Mouse (Mus musculus) embryonic facial prominence, embryonic 11.5 days (tissue): ENCODE results near the gene Ccdc32. TPM values are rescaled to one million over a fixed set of nuclear protein-coding genes. Genes with fewer than 3 reads are reported as not detected.
A peak's percentile ranks its signal among the peaks of the same experiment; 100 is the strongest.
"Not testable (repeated sequence)": the region's sequence is repeated elsewhere in the genome, so short reads cannot be mapped to it uniquely, and the experiment has no call there.

ENCODE experiments used
- ATAC-seq: fragments of 200-750 bp; cut with Nextera tagmentation; replicated peaks from 2 replicates; pipeline ENCODE4 v1.8.0; 2017; ENCODE audit warnings: low read depth; ENCODE audit not compliant: insufficient number of reproducible peaks, low FRiP score, low TSS enrichment
- DNase-seq: peaks from one replicate; pipeline ENCODE4 v3.0.0-alpha.2; 2015; ENCODE audit warnings: low spot score
- H3K27ac ChIP-seq: fragments of 300-500 bp; sonication (generic); replicated peaks from 2 replicates; pipeline ENCODE4 v1.5.1; 2014; ENCODE audit warnings: mild to moderate bottlenecking, low read depth, low read length, control low read depth
- H3K27me3 ChIP-seq: fragments of 300-500 bp; sonication (generic); 2 replicates; pipeline ENCODE4 v1.6.1; 2014; ENCODE audit warnings: mild to moderate bottlenecking, low read length, moderate library complexity, mixed read lengths; ENCODE audit not compliant: control insufficient read depth, insufficient read depth
- H3K36me3 ChIP-seq: fragments of 300-500 bp; sonication (generic); replicated peaks from 2 replicates; pipeline ENCODE4 v1.6.1; 2014; ENCODE audit warnings: low read depth, mild to moderate bottlenecking, low read length, moderate library complexity, mixed read lengths; ENCODE audit not compliant: control insufficient read depth, insufficient read depth
- H3K4me1 ChIP-seq: fragments of 300-500 bp; sonication (generic); 2 replicates; pipeline ENCODE4 v1.6.1; 2014; ENCODE audit warnings: low read length, mixed read lengths; ENCODE audit not compliant: control insufficient read depth, insufficient read depth
- H3K4me2 ChIP-seq: fragments of 300-500 bp; sonication (generic); 2 replicates; pipeline ENCODE4 v1.6.1; 2014; ENCODE audit warnings: low read depth, mild to moderate bottlenecking, control low read depth, low read length, moderate library complexity
- H3K4me3 ChIP-seq: fragments of 300-500 bp; sonication (generic); 2 replicates; pipeline ENCODE4 v1.5.1; 2014; ENCODE audit warnings: low read depth, low read length, control low read depth
- H3K9ac ChIP-seq: fragments of 300-500 bp; sonication (generic); replicated peaks from 2 replicates; pipeline ENCODE4 v1.6.1; 2014; ENCODE audit warnings: mild to moderate bottlenecking, control low read depth, low read length
- H3K9me3 ChIP-seq: fragments of 300-500 bp; sonication (generic); replicated peaks from 2 replicates; pipeline ENCODE4 v1.6.1; 2016; ENCODE audit warnings: mild to moderate bottlenecking, low read length, inconsistent platforms, mixed read lengths; ENCODE audit not compliant: control insufficient read depth
- WGBS: fragments of 180-500 bp; shearing (Covaris S2); extraction: QIAGEN DNeasy Blood & Tissue Kit; methylation state at CpG from one replicate; pipeline ENCODE4 v1.1.7; 2014; 5-methylcytosine and 5-hydroxymethylcytosine counted together
- polyA plus RNA-seq: library from polyadenylated mRNA; unstranded; fragments of >200 nt; fragmentation: Nextera tagmentation; extraction: Ambion mirVana; gene quantifications from 2 replicates; pipeline ENCODE4 v1.2.1, GENCODE M21; 2014

Gene Ccdc32
- polyA plus RNA-seq, 1 experiment from 2014 or later = 22.6 TPM

DNA sequence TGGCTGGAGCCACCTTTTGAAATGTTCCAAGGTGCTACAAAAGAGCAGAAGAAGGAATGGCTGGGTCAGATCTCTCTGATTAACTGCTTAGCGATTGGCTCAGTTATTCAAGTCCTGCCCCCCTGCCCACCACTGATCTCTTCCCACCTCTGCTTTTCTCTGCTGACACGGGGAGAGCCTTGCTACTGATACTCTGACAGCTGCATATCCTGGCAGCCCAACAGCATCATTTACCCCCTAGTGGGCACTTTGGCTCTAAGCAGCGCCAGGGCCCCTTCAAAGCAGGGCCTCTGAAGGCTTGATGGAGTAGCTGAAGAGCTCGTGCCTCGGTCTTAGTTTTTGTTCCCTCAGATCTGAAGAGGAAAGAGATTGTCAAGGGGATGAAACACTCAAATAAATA lies 10.1 kb downstream of the Ccdc32 start:
- H3K36me3 ChIP-seq = no peaks in the 10 kb centered on the region; the same call in 1 of the 2 replicates
- no peak overlapping the region; the same call in 1 of the 2 replicates for H3K4me2 ChIP-seq
- ATAC-seq (peak; percentile 59; the same call in 1 of the 2 replicates), DNase-seq (peak; percentile 19)
- H3K27me3 ChIP-seq = no peaks in the 10 kb centered on the region
- no peak overlapping the region; the same call in 1 of the 2 replicates for H3K4me3 ChIP-seq
- no peak overlapping the region for H3K27ac ChIP-seq
- H3K9ac ChIP-seq = no peak overlapping the region
- H3K4me1 ChIP-seq = no peaks in the 10 kb centered on the region; the same call in none of the 2 replicates
- WGBS = 12% methylated on average over 5 of the region's 5 CpGs
- H3K9me3 ChIP-seq = no peaks in the 10 kb centered on the region

DNA sequence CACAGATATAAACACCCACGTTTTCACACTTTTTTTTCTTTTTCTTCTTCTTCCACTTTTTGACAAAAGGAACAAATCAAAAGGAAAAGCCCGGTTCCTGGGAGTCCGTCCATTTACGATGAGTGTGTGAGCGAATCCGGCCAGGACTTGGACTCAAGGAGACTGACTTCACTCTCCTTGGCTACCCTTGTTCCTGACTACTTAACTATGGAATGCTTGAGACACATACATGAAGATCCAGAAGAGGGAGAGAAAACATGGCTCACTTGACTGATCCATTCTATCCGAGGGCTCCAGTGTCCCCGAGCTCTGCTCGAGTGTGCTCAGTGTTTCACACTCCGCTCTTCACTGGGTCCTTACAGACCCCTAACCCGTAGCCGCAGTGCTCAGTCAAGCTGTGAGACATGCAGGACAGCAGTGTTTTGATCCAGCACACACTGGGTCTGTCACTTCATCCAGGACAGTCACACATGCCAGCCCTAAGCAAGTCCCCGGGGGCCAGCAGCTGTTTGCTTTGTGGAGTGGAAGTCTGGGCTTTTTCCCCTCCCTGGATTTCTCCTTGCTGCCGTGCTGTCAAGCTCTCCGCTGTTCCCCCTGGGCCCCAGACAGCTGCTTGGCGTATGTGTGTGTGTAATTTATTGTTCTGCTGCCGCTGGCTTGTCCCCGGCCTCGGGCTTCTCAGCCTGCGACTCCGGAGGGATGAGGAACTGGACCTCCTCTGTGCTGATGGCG lies 10.6 kb downstream of the Ccdc32 start:
- Histone ChIP-seq H3K36me3 (no peaks in the 10 kb centered on the region; the same call in 1 of the 2 replicates), H3K27me3 (no peaks in the 10 kb centered on the region), H3K4me2 (no peak overlapping the region; the same call in 1 of the 2 replicates), H3K9ac (no peak overlapping the region), H3K4me3 (no peak overlapping the region), H3K4me1 (no peaks in the 10 kb centered on the region; the same call in none of the 2 replicates), H3K27ac (no peak overlapping the region), H3K9me3 (no peaks in the 10 kb centered on the region)
- ATAC-seq (peak; percentile 70), DNase-seq (peak; percentile 32)
- 53% methylated on average over 22 of the region's 22 CpGs for WGBS

DNA sequence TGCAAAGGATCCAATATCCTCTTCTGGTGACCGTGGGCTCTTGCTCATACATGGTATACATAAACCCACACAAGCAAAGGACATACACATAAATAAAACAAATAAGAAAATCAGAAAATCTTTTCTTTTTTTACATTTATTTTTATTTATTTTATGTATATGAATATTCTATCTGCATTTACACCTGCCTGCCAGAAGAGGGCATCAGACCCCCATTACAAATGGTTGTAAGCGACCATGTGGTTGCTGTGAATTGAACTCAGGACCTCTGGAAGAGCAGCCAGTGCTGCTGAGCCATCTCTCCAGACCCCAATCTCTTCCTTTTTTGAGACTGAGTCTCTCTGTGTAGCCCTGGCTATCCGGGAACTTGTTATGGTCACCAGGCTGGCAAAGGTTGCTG lies 11.5 kb downstream of the Ccdc32 start:
- no peak overlapping the region for H3K27ac ChIP-seq
- H3K27me3 ChIP-seq = no peaks in the 10 kb centered on the region
- H3K36me3 ChIP-seq = no peaks in the 10 kb centered on the region; the same call in 1 of the 2 replicates
- no peaks in the 10 kb centered on the region; the same call in none of the 2 replicates for H3K4me1 ChIP-seq
- no peak overlapping the region for H3K4me3 ChIP-seq
- 90% methylated on average over 3 of the region's 3 CpGs for WGBS
- H3K9ac ChIP-seq = no peak overlapping the region
- ATAC-seq (no peak), DNase-seq (no peak)
- no peaks in the 10 kb centered on the region for H3K9me3 ChIP-seq
- no peak overlapping the region for H3K4me2 ChIP-seq

DNA sequence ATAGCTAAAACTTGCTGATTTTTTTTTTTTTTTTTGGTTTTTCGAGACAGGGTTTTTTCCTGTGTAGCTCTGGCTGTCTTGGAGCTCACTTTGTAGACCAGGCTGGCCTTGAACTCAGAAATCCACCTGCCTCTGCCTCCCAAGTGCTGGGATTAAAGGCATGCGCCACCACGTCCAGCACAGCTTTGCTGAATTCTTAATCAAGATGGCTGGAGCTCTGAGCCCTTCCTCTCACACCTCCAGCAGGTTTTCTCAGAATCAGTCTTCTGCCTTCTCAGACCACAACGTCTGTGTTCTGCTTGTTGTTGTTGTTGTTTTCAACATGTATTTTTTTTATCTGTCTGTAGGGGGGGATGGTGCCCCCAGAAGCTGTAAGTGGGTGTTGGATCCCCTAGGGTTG lies 12.9 kb downstream of the Ccdc32 start:
- not testable (repeated sequence) for H3K4me1 ChIP-seq, DNase-seq, H3K9ac ChIP-seq, H3K9me3 ChIP-seq, H3K36me3 ChIP-seq, H3K4me3 ChIP-seq, H3K4me2 ChIP-seq, H3K27ac ChIP-seq, ATAC-seq, H3K27me3 ChIP-seq
- 74% methylated on average over 4 of the region's 4 CpGs for WGBS

DNA sequence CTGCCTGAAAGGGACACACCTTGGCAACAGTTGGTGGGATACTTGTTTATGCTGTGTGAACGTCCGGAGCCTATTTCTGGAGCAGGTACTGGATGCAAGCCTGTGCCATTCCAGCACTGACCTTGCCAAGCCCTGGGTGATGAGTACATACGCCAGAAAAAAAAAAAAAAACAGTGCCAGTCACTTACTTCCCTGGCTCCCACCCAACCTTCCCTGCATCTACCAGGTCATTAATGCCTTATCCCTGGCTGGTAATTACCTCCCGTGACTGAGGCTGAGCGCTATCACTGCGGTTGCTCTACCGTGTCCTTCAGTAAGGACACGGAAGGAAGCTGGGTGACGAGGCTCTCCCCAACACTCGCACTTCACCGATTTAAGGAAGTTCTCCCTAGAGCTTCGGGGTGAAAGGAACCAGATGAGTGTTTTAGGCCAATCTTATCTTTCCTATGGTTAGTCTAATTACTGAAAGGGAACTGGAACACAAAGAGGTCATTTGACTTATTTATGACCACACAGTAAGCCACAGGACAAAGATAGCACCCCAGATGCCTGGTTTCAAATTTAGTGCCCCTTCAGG lies 13.5 kb downstream of the Ccdc32 start:
- no peaks in the 10 kb centered on the region for H3K9me3 ChIP-seq
- H3K27me3 ChIP-seq = no peaks in the 10 kb centered on the region
- H3K4me2 ChIP-seq = no peak overlapping the region
- no peak overlapping the region for H3K9ac ChIP-seq
- H3K4me3 ChIP-seq = no peak overlapping the region
- 80% methylated on average over 12 of the region's 12 CpGs for WGBS
- no peak for ATAC-seq
- no peak overlapping the region for H3K27ac ChIP-seq
- no peaks in the 10 kb centered on the region; the same call in none of the 2 replicates for H3K4me1 ChIP-seq
- H3K36me3 ChIP-seq = no peaks in the 10 kb centered on the region
- DNase-seq = no peak

DNA sequence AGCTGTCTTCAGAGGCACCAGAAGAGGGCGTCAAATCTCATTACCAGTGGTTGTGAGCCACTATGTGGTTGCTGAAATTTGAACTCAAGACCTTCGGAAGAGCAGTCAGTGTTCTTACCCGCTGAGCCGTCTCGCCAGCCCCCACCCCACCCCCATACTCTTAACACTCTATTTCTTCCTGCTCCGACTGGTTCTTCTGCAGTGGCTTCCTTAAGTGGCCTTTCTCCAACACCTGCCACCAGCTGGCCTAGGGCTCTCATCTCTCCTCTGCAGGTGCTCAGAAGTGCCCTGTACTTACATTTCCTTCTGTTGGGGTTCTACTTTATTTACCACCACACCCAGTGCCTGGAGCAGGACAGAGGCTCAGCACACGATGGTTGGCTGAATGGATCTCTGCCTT lies 14.2 kb downstream of the Ccdc32 start:
- no peak overlapping the region for H3K27ac ChIP-seq
- no peak overlapping the region for H3K4me3 ChIP-seq
- no peak for DNase-seq
- H3K4me1 ChIP-seq = no peaks in the 10 kb centered on the region; the same call in none of the 2 replicates
- ATAC-seq = no peak
- 80% methylated on average over 7 of the region's 7 CpGs for WGBS
- no peaks in the 10 kb centered on the region for H3K36me3 ChIP-seq
- H3K9me3 ChIP-seq = no peaks in the 10 kb centered on the region
- H3K27me3 ChIP-seq = no peaks in the 10 kb centered on the region
- no peak overlapping the region for H3K4me2 ChIP-seq
- no peak overlapping the region for H3K9ac ChIP-seq

DNA sequence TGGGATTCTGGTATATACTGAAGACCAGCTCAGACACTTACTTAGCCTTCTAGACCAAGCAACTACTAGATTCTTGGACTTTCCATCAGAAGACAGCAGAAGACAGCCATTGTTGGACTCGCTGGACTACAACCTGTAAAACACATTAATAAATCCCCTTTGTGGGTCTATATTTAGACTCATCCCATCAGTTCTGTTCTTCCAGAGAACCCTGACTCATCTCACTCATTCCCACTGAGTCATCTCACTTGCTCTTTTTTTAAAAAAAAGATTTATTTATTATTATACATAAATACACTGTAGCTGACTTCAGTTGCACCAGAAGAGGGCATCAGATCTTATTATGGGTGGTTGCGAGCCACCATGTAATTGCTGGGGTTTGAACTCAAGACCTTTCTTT lies 19.8 kb downstream of the Ccdc32 start:
- no peak overlapping the region for H3K4me3 ChIP-seq
- no peaks in the 10 kb centered on the region for H3K9me3 ChIP-seq
- H3K36me3 ChIP-seq = no peaks in the 10 kb centered on the region
- 98% methylated on average over 2 of the region's 2 CpGs for WGBS
- H3K9ac ChIP-seq = no peak overlapping the region
- DNase-seq (no peak), ATAC-seq (no peak)
- H3K4me2 ChIP-seq = no peak overlapping the region
- no peak overlapping the region for H3K27ac ChIP-seq
- no peaks in the 10 kb centered on the region for H3K27me3 ChIP-seq
- H3K4me1 ChIP-seq = no peaks in the 10 kb centered on the region

DNA sequence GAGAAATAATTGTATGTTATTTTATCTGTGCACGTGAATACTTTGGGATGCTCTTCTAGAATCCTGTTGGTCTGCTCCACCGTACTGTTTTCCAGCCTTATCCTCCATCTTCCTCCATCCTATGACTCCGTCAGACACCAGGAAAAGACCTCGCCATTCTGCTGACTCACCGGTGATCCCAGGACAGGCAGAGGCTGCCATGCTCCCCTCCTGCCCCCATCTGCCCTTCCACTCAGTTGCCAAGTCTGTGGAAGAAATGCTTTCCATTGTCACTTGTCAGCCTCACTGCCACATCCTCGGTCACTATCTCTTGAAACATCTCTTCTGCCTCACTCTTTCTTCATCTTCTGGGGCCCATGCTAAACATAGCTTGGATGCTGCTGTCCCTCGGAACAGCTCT lies 22.3 kb downstream of the Ccdc32 start:
- no peak for ATAC-seq

More for the DNA sequence above, 22.3 kb downstream of the Ccdc32 start:
- H3K27ac ChIP-seq = no peak overlapping the region
- H3K4me1 ChIP-seq = no peaks in the 10 kb centered on the region
- DNase-seq = no peak
- H3K4me3 ChIP-seq = no peak overlapping the region
- no peak overlapping the region for H3K4me2 ChIP-seq
- H3K9ac ChIP-seq = no peak overlapping the region
- H3K27me3 ChIP-seq = no peaks in the 10 kb centered on the region
- no peaks in the 10 kb centered on the region for H3K36me3 ChIP-seq
- WGBS = 84% methylated on average over 7 of the region's 7 CpGs
- no peaks in the 10 kb centered on the region for H3K9me3 ChIP-seq
